Mouse (Mus musculus) midbrain, embryonic 13.5 days (tissue): Measurements from ENCODE around the gene Ndufb5. TPM values are rescaled to one million over a fixed set of nuclear protein-coding genes. Genes with fewer than 3 reads are reported as not detected.

Source experiments
- polyA plus RNA-seq: library from polyadenylated mRNA; unstranded; fragments of >200 nt; fragmentation: Nextera tagmentation; extraction: Ambion mirVana; gene quantifications from 2 replicates; pipeline ENCODE4 v1.2.1, GENCODE M21; 2015

Gene Ndufb5
- polyA plus RNA-seq, 1 experiment from 2014 or later: 308 TPM

Other genes with a start within 250 kb of the Ndufb5 start
- 0.09 and 0.15 TPM in 2 replicates for gene Kcnmb3, start 244.8 kb upstream of the Ndufb5 start, polyA plus RNA-seq
- gene Zfp639, start 226.7 kb upstream of the Ndufb5 start, polyA plus RNA-seq: 36.5 and 40.4 TPM in 2 replicates
- gene Mfn1, start 207.5 kb upstream of the Ndufb5 start, polyA plus RNA-seq: 35.9 and 39.9 TPM in 2 replicates
- gene Gnb4, start 120.4 kb upstream of the Ndufb5 start, polyA plus RNA-seq: 53.5 and 55.5 TPM in 2 replicates
- 149 TPM in 2 replicates for gene Actl6a, start 30.7 kb upstream of the Ndufb5 start, polyA plus RNA-seq
- gene Mrpl47, start 615 bp downstream of the Ndufb5 start, polyA plus RNA-seq: 36.7 and 40.4 TPM in 2 replicates
- 9.2 and 11.0 TPM in 2 replicates for gene Usp13, start 80.6 kb downstream of the Ndufb5 start, polyA plus RNA-seq